Mouse (Mus musculus) kidney, postnatal 0 days (tissue): ENCODE measurements at regions not wholly inside any gene's neighbourhood (a gene's known extent, or its start where the extent isn't known, plus 50 kb on each side); places are given as distances from the start of the nearest gene placed in this dataset.
A peak's percentile ranks its signal among the peaks of the same experiment; 100 is the strongest.

ENCODE experiments used
- ATAC-seq: fragments of 200-750 bp; cut with Nextera tagmentation; replicated peaks from 2 replicates; pipeline ENCODE4 v1.8.0; 2017; ENCODE audit warnings: low read depth, moderate number of reproducible peaks, moderate TSS enrichment, moderate library complexity; ENCODE audit not compliant: low FRiP score
- DNase-seq: peaks from one replicate; pipeline ENCODE4 v3.0.0-alpha.2; 2016; ENCODE audit warnings: low spot score
- H3K27ac ChIP-seq: fragments of 300-500 bp; sonication (generic); 2 replicates; pipeline ENCODE4 v1.5.1; 2014; ENCODE audit warnings: mild to moderate bottlenecking
- H3K27me3 ChIP-seq: fragments of 300-500 bp; sonication (generic); 2 replicates; pipeline ENCODE4 v1.6.1; 2014; ENCODE audit warnings: low read length, mixed read lengths; ENCODE audit not compliant: insufficient read depth
- H3K36me3 ChIP-seq: fragments of 300-500 bp; sonication (generic); 2 replicates; pipeline ENCODE4 v1.6.1; 2014; ENCODE audit warnings: low read length, mixed read lengths; ENCODE audit not compliant: insufficient read depth
- H3K4me1 ChIP-seq: fragments of 300-500 bp; sonication (generic); replicated peaks from 2 replicates; pipeline ENCODE4 v1.6.1; 2014; ENCODE audit warnings: antibody characterized with exemption, low read length, mixed read lengths; ENCODE audit not compliant: insufficient read depth
- H3K4me2 ChIP-seq: fragments of 300-500 bp; sonication (generic); 2 replicates; pipeline ENCODE4 v1.6.1; 2014; ENCODE audit warnings: mild to moderate bottlenecking, low read length, moderate library complexity, mixed read lengths
- H3K4me3 ChIP-seq: fragments of 300-500 bp; sonication (generic); replicated peaks from 2 replicates; pipeline ENCODE4 v1.5.1; 2014; ENCODE audit warnings: low read depth, low read length
- H3K9ac ChIP-seq: fragments of 300-500 bp; sonication (generic); 2 replicates; pipeline ENCODE4 v1.6.1; 2014; ENCODE audit warnings: low read depth, low read length
- H3K9me3 ChIP-seq: fragments of 300-500 bp; sonication (generic); replicated peaks from 2 replicates; pipeline ENCODE4 v1.6.1; 2016; ENCODE audit warnings: low read length, inconsistent platforms, mixed read lengths
- CTCF ChIP-seq: IDR thresholded peaks from 2 replicates; pipeline ENCODE4 v1.5.1; 2016; ENCODE audit warnings: antibody characterized with exemption, low read depth, mild to moderate bottlenecking, moderate library complexity
- WGBS: fragments of 180-500 bp; shearing (Covaris S2); extraction: QIAGEN DNeasy Blood & Tissue Kit; methylation state at CpG from one replicate; pipeline ENCODE4 v1.1.7; 2014; 5-methylcytosine and 5-hydroxymethylcytosine counted together

DNA sequence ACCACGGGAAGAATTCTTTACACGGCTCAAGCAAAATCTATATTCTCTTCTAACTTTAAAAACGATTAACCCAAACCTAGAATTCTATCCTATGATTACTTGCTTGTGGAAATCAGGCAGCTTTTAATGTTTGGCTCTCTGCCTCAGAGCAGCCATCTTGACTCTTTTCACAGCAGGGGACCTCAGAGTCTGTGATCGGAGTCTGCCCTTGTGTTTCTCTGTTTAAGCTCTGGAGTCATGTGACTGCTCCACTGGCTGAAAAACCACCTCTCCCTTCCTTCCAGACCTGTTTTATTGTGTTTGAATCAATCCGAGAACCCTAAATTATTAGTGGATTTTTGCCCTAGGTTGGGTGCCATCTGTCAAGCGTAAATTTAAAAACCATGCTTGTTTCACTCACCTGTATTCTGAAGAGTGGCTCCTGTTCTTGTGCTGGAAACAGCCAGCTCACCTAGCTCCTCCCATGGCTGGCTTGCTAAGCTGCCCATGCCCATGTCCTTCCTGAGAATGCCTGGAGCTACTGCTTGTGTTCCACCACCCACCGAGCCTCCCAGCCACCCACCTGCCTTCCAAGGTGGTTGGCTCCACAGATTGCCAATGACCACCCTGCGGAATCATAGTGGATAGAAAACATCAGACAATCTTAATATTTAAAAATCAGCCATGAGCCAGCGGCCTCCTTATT is 62.6 kb downstream of the Perp start:
- H3K9me3 ChIP-seq = no peaks in the 10 kb centered on the region
- H3K4me1 ChIP-seq = no peaks in the 10 kb centered on the region
- H3K27ac ChIP-seq = no peak overlapping the region
- H3K4me3 ChIP-seq = no peak overlapping the region
- no peak for TF ChIP-seq CTCF
- DNase-seq (no peak), ATAC-seq (no peak)
- 87% methylated on average over 9 of the region's 9 CpGs for WGBS
- no peak overlapping the region for H3K9ac ChIP-seq
- H3K27me3 ChIP-seq = no peaks in the 10 kb centered on the region
- H3K36me3 ChIP-seq = no peaks in the 10 kb centered on the region
- no peak overlapping the region for H3K4me2 ChIP-seq

DNA sequence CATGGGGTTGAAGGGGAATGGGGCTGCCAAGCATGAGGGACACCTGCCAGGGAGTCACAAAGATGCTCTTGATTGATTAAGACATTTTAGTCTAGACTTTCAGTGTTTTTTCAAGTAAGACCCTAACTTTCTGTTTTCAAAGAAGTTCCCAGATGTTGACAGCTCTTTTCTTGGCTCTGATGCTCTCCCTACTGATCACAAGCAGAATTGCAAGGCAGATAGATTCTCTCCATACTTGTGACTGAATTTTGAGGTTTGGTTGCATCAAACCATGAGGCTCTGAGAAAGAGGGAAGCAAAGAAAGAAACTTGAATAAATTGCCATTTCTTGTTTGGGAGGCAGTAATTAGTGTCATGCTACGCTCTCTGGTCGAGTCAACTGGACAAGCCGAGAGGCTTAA is 64.5 kb downstream of the Perp start:
- Histone ChIP-seq H3K27ac (no peak overlapping the region), H3K27me3 (no peaks in the 10 kb centered on the region), H3K36me3 (no peaks in the 10 kb centered on the region), H3K9me3 (no peaks in the 10 kb centered on the region), H3K9ac (no peak overlapping the region), H3K4me2 (no peak overlapping the region), H3K4me3 (no peak overlapping the region), H3K4me1 (no peaks in the 10 kb centered on the region)
- ATAC-seq = no peak
- peak; percentile 27; the same call in 1 of the 2 replicates for TF ChIP-seq CTCF
- no peak for DNase-seq
- WGBS = 67% methylated on average over 3 of the region's 3 CpGs

DNA sequence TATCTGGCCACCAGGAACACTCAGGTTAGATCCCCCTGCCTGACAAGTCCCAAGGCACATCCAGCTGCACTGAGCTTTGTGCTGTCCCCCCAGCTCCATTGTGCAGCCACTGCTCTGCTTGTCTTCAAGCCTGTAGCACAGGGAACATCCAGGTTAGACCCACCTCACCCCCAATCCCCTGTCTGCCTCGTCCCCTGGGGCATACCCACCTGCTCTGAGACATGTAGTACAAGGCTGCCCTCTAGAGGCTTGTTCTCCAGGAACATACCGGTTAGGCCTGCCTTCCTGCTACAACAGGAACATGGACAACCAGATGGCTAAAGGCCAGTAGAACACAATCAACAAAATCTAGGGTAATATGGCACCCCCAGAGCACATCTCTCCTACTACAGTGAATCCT is 66.1 kb downstream of the Perp start:
- Histone ChIP-seq H3K4me1 (no peaks in the 10 kb centered on the region), H3K4me2 (no peak overlapping the region), H3K36me3 (no peaks in the 10 kb centered on the region), H3K27ac (no peak overlapping the region), H3K27me3 (no peaks in the 10 kb centered on the region), H3K9me3 (no peaks in the 10 kb centered on the region), H3K9ac (no peak overlapping the region), H3K4me3 (no peak overlapping the region)
- DNase-seq (peak; percentile 46), ATAC-seq (peak; percentile 36; the same call in 1 of the 2 replicates)
- TF ChIP-seq CTCF = peak; percentile 69
- 7% methylated on average over 2 of the region's 2 CpGs for WGBS

DNA sequence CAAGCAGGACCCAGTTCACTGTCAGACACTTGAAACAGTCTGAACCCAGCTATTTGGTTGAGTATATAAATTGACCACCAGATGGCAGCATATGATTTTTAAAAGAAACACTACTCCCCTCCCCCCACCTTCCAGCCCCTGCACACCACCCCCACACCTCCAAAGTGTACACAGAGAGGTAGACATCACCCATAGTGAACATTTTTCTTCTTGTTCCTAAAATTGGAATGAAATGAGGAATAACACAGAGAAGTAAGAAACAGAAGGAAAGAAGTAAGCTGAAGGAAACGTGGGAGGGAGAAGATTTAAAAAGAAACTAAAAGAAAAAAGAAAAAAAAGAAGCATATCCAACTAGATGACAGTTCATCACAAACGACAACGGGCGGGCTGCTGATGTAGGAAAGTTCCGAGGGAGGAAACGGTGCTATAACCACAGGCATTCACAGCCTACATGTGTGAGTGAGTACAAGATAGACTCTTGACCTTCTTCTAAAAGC is 72.3 kb downstream of the Perp start:
- DNase-seq = peak; percentile 81
- H3K9me3 ChIP-seq = no peaks in the 10 kb centered on the region
- H3K27me3 ChIP-seq = no peaks in the 10 kb centered on the region
- no peak overlapping the region for H3K9ac ChIP-seq
- no peak; the same call in 1 of the 2 replicates for ATAC-seq
- no peak overlapping the region for H3K4me2 ChIP-seq
- H3K27ac ChIP-seq = no peak overlapping the region
- no peaks in the 10 kb centered on the region for H3K36me3 ChIP-seq
- TF ChIP-seq CTCF = peak; percentile 63
- 30% methylated on average over 6 of the region's 6 CpGs for WGBS
- H3K4me1 ChIP-seq = no peaks in the 10 kb centered on the region
- no peak overlapping the region for H3K4me3 ChIP-seq

DNA sequence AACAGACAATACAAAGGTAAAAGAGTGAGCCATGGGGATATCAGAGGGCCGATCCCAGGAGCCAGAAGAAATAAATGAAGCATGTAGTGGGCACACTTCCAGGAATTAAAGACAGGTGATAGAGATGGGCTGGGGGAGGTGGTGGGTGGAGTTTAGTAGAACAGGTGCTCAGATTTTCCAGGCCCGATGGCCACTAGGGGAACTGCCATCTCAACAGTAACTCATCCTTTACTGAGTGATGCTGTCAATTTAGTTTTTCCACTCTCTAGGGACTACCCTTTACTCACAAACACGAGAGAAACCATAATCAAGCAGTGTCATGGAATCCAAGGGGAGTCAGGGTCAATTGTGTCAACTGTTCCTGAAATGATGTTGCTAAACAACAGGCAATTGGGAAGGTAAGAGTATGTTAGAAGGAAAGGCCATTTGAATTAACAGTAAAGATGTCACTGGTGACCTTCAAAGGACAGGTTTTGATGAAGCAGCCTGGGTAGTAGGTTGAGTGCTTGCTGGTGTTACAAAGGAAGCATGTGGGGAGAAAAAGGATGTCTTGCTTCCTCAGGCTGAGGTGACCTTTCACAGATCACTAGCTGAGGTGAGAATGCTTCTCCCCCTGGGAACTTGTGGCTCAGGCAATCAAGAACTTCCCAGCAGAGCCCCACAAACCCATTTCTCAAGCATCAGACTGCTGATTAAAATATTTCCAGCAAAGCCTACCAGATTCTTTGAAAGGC is 78.4 kb downstream of the Perp start:
- Histone ChIP-seq H3K36me3 (no peaks in the 10 kb centered on the region), H3K9ac (no peak overlapping the region), H3K4me3 (no peak overlapping the region), H3K9me3 (no peaks in the 10 kb centered on the region), H3K27me3 (no peaks in the 10 kb centered on the region), H3K27ac (no peak overlapping the region), H3K4me2 (no peak overlapping the region), H3K4me1 (no peaks in the 10 kb centered on the region)
- 60% methylated on average over 3 of the region's 3 CpGs for WGBS
- DNase-seq (no peak), ATAC-seq (no peak)
- TF ChIP-seq CTCF = no peak

DNA sequence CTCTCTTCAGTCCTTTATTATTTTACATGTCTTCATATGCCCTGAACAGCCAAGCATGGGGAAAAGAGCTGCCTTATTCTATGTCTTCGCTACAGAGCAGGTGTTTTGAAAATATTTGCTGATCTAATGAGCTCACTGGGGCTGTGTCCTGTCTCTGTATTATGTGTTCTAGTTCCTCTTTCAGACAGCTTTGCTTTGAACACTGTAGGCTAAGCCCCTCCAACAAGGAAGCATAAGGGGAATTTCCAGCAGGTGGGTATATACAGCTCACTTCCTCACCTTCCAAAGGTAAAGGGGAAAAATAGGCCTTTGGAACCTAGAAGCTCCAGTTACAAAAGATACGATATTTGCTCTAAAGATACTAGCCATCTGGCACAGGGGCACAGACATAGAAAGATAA is 83.0 kb downstream of the Perp start:
- WGBS = 90% methylated on average over 2 of the region's 2 CpGs
- H3K4me3 ChIP-seq = no peak overlapping the region

More for the DNA sequence above, 83.0 kb downstream of the Perp start:
- TF ChIP-seq CTCF = no peak
- DNase-seq (no peak), ATAC-seq (no peak)
- Histone ChIP-seq H3K36me3 (no peaks in the 10 kb centered on the region), H3K9me3 (no peaks in the 10 kb centered on the region), H3K4me1 (no peaks in the 10 kb centered on the region), H3K27me3 (no peaks in the 10 kb centered on the region), H3K9ac (no peak overlapping the region), H3K27ac (no peak overlapping the region), H3K4me2 (no peak overlapping the region)
